Mouse (Mus musculus) liver, adult 2 months (tissue): ENCODE data around the gene 9130213A22Rik. TPM values are rescaled to one million over a fixed set of nuclear protein-coding genes. Genes with fewer than 3 reads are reported as not detected.
A peak's percentile ranks its signal among the peaks of the same experiment; 100 is the strongest.

ENCODE experiments used
- DNase-seq: peaks from one replicate; pipeline ENCODE4 v3.0.0-alpha.2; 2011; ENCODE audit warnings: low read depth, low spot score; ENCODE audit errors: extremely low read depth
- H3K27ac ChIP-seq: fragments of 200-500 bp; replicated peaks from 2 replicates; pipeline ENCODE4 v1.5.1; 2012; ENCODE audit warnings: low read depth, mild to moderate bottlenecking, control low read depth, inconsistent platforms, low read length; ENCODE audit not compliant: insufficient read depth
- H3K27me3 ChIP-seq: fragments of 200-500 bp; 2 replicates; pipeline ENCODE4 v1.6.1; 2012; ENCODE audit warnings: mild to moderate bottlenecking, moderate library complexity, low read length, inconsistent platforms; ENCODE audit not compliant: control insufficient read depth, insufficient read depth
- H3K36me3 ChIP-seq: fragments of 200-500 bp; 2 replicates; pipeline ENCODE4 v1.6.1; 2012; ENCODE audit warnings: low read length, inconsistent platforms; ENCODE audit not compliant: control insufficient read depth, insufficient read depth
- H3K4me1 ChIP-seq: fragments of 200-500 bp; 2 replicates; pipeline ENCODE4 v1.6.1; 2011; ENCODE audit warnings: low read length; ENCODE audit not compliant: control insufficient read depth, insufficient read depth
- H3K4me3 ChIP-seq: fragments of 200-500 bp; 2 replicates; pipeline ENCODE4 v1.5.1; 2011; ENCODE audit warnings: low read depth, mild to moderate bottlenecking, control low read depth, low read length, moderate library complexity; ENCODE audit not compliant: insufficient read depth
- H3K79me2 ChIP-seq: fragments of 200-500 bp; 2 replicates; pipeline ENCODE4 v1.6.1; 2012; ENCODE audit warnings: inconsistent platforms, mild to moderate bottlenecking, low read length, moderate library complexity; ENCODE audit not compliant: control insufficient read depth, insufficient read depth
- H3K9ac ChIP-seq: fragments of 200-500 bp; 2 replicates; pipeline ENCODE4 v1.6.1; 2012; ENCODE audit warnings: low read depth, mild to moderate bottlenecking, control low read depth, inconsistent platforms, low read length
- CTCF ChIP-seq: fragments of 200-500 bp; IDR thresholded peaks from 2 replicates; pipeline ENCODE4 v1.5.1; 2011; ENCODE audit warnings: low read depth, low read length, control low read depth
- POLR2A ChIP-seq: fragments of 200-500 bp; IDR thresholded peaks from 2 replicates; pipeline ENCODE4 v1.6.1; 2011; ENCODE audit warnings: low read length, control low read depth; ENCODE audit not compliant: insufficient read depth; ENCODE audit errors: extremely low read depth
- WGBS: fragments of 180-500 bp; shearing (Covaris S2); methylation state at CpG from one replicate; pipeline ENCODE4 v1.1.7; 2018; 5-methylcytosine and 5-hydroxymethylcytosine counted together
- polyA plus RNA-seq: library from polyadenylated mRNA; depleted of rRNA; stranded (reverse); fragments of >200 nt; gene quantifications from 2 replicates; pipeline ENCODE4 v1.2.3, GENCODE M21; 2012
- total RNA-seq: library from RNA; depleted of rRNA; stranded (reverse); fragments of >200 nt; gene quantifications from 2 replicates; pipeline ENCODE4 v1.2.3, GENCODE M21; 2014

9130213A22Rik gene
- total and polyA plus RNA-seq, 2 experiments: 0.05 TPM; not detected in 1

GRCm38 (mm10) chr11:69075764-69076479 lies 46.5 kb downstream of the 9130213A22Rik start:
- Histone ChIP-seq H3K4me1 (peaks cover 2% of the 10 kb centered on the region; the same call in 1 of the 2 replicates), H3K27ac (no peak overlapping the region), H3K9ac (no peak overlapping the region), H3K36me3 (no peaks in the 10 kb centered on the region), H3K79me2 (no peaks in the 10 kb centered on the region), H3K27me3 (no peaks in the 10 kb centered on the region), H3K4me3 (no peak overlapping the region)
- TF ChIP-seq POLR2A (no peak), CTCF (no peak)
- DNase-seq: no peak
- 72% methylated on average over 9 of the region's 9 CpGs for WGBS

- Histone ChIP-seq H3K27ac (no peak overlapping the region), H3K9ac (no peak overlapping the region), H3K79me2 (no peaks in the 10 kb centered on the region), H3K36me3 (no peaks in the 10 kb centered on the region), H3K4me3 (no peak overlapping the region), H3K27me3 (no peaks in the 10 kb centered on the region), H3K4me1 (peaks cover 5% of the 10 kb centered on the region)
- no peak for DNase-seq
- TF ChIP-seq POLR2A: no peak
- no peak for TF ChIP-seq CTCF
- 59% methylated on average over 2 of the region's 2 CpGs for WGBS
These were observed 47.7 kb downstream of the 9130213A22Rik start for GRCm38 (mm10) chr11:69074776-69075069.

GRCm38 (mm10) chr11:69073951-69074775 lies 48.2 kb downstream of the 9130213A22Rik start:
- no peak for TF ChIP-seq CTCF
- TF ChIP-seq POLR2A: no peak
- 48% methylated on average over 6 of the region's 6 CpGs for WGBS
- H3K4me3 ChIP-seq: no peak overlapping the region
- DNase-seq: no peak
- no peaks in the 10 kb centered on the region for H3K79me2 ChIP-seq
- H3K4me1 ChIP-seq: peaks cover 5% of the 10 kb centered on the region
- H3K36me3 ChIP-seq: no peaks in the 10 kb centered on the region
- no peak overlapping the region for H3K27ac ChIP-seq
- H3K9ac ChIP-seq: no peak overlapping the region
- no peaks in the 10 kb centered on the region for H3K27me3 ChIP-seq

- peak overlapping the region; percentile 67 for H3K27ac ChIP-seq
- H3K27me3 ChIP-seq: no peaks in the 10 kb centered on the region
- H3K4me1 ChIP-seq: peaks cover 5% of the 10 kb centered on the region
- WGBS: under 1% methylated on average over 14 of the region's 14 CpGs
- TF ChIP-seq CTCF (no peak), POLR2A (peak; percentile 50; the same call in 1 of the 2 replicates)
- peak overlapping the region; percentile 66 for H3K9ac ChIP-seq
- H3K79me2 ChIP-seq: no peaks in the 10 kb centered on the region
- H3K36me3 ChIP-seq: no peaks in the 10 kb centered on the region
- peak; percentile 96 for DNase-seq
- H3K4me3 ChIP-seq: no peak overlapping the region
These were observed 49.1 kb downstream of the 9130213A22Rik start for GRCm38 (mm10) chr11:69073065-69073888.

- peak overlapping the region; percentile 41 for H3K27ac ChIP-seq
These were observed 49.7 kb downstream of the 9130213A22Rik start for GRCm38 (mm10) chr11:69072666-69073064.

More at GRCm38 (mm10) chr11:69072666-69073064, 49.7 kb downstream of the 9130213A22Rik start:
- Histone ChIP-seq H3K79me2 (no peaks in the 10 kb centered on the region), H3K4me1 (peaks cover 6% of the 10 kb centered on the region), H3K27me3 (no peaks in the 10 kb centered on the region), H3K4me3 (no peak overlapping the region), H3K36me3 (no peaks in the 10 kb centered on the region), H3K9ac (peak overlapping the region; percentile 67)
- TF ChIP-seq CTCF (no peak), POLR2A (no peak)
- 10% methylated on average over 9 of the region's 9 CpGs for WGBS
- DNase-seq: no peak
